Mouse (Mus musculus) liver, adult 2 months (tissue): ENCODE data around the gene Clip1. TPM values are rescaled to one million over a fixed set of nuclear protein-coding genes. Genes with fewer than 3 reads are reported as not detected.

ENCODE experiments used
- DNase-seq: peaks from one replicate; pipeline ENCODE4 v3.0.0-alpha.2; 2011; ENCODE audit warnings: low read depth, low spot score; ENCODE audit errors: extremely low read depth
- H3K27ac ChIP-seq: fragments of 200-500 bp; replicated peaks from 2 replicates; pipeline ENCODE4 v1.5.1; 2012; ENCODE audit warnings: low read depth, mild to moderate bottlenecking, control low read depth, inconsistent platforms, low read length; ENCODE audit not compliant: insufficient read depth
- H3K27me3 ChIP-seq: fragments of 200-500 bp; 2 replicates; pipeline ENCODE4 v1.6.1; 2012; ENCODE audit warnings: mild to moderate bottlenecking, moderate library complexity, low read length, inconsistent platforms; ENCODE audit not compliant: control insufficient read depth, insufficient read depth
- H3K36me3 ChIP-seq: fragments of 200-500 bp; 2 replicates; pipeline ENCODE4 v1.6.1; 2012; ENCODE audit warnings: low read length, inconsistent platforms; ENCODE audit not compliant: control insufficient read depth, insufficient read depth
- H3K4me1 ChIP-seq: fragments of 200-500 bp; 2 replicates; pipeline ENCODE4 v1.6.1; 2011; ENCODE audit warnings: low read length; ENCODE audit not compliant: control insufficient read depth, insufficient read depth
- H3K4me3 ChIP-seq: fragments of 200-500 bp; 2 replicates; pipeline ENCODE4 v1.5.1; 2011; ENCODE audit warnings: low read depth, mild to moderate bottlenecking, control low read depth, low read length, moderate library complexity; ENCODE audit not compliant: insufficient read depth
- H3K79me2 ChIP-seq: fragments of 200-500 bp; 2 replicates; pipeline ENCODE4 v1.6.1; 2012; ENCODE audit warnings: inconsistent platforms, mild to moderate bottlenecking, low read length, moderate library complexity; ENCODE audit not compliant: control insufficient read depth, insufficient read depth
- H3K9ac ChIP-seq: fragments of 200-500 bp; 2 replicates; pipeline ENCODE4 v1.6.1; 2012; ENCODE audit warnings: low read depth, mild to moderate bottlenecking, control low read depth, inconsistent platforms, low read length
- CTCF ChIP-seq: fragments of 200-500 bp; IDR thresholded peaks from 2 replicates; pipeline ENCODE4 v1.5.1; 2011; ENCODE audit warnings: low read depth, low read length, control low read depth
- POLR2A ChIP-seq: fragments of 200-500 bp; IDR thresholded peaks from 2 replicates; pipeline ENCODE4 v1.6.1; 2011; ENCODE audit warnings: low read length, control low read depth; ENCODE audit not compliant: insufficient read depth; ENCODE audit errors: extremely low read depth
- WGBS: fragments of 180-500 bp; shearing (Covaris S2); methylation state at CpG from one replicate; pipeline ENCODE4 v1.1.7; 2018; 5-methylcytosine and 5-hydroxymethylcytosine counted together
- polyA plus RNA-seq: library from polyadenylated mRNA; depleted of rRNA; stranded (reverse); fragments of >200 nt; gene quantifications from 2 replicates; pipeline ENCODE4 v1.2.3, GENCODE M21; 2012
- total RNA-seq: library from RNA; depleted of rRNA; stranded (reverse); fragments of >200 nt; gene quantifications from 2 replicates; pipeline ENCODE4 v1.2.3, GENCODE M21; 2014

Gene Clip1
- total and polyA plus RNA-seq, 2 experiments = 11.8 to 25.2 TPM

GRCm38 (mm10) chr5:123657651-123658050, 26.8 kb downstream of the Clip1 start:
- no peak overlapping the region for H3K27ac ChIP-seq
- H3K36me3 ChIP-seq = peaks cover 7% of the 10 kb centered on the region; the same call in 1 of the 2 replicates
- H3K4me3 ChIP-seq = no peak overlapping the region
- TF ChIP-seq CTCF (no peak), POLR2A (no peak)
- H3K9ac ChIP-seq = no peak overlapping the region
- peaks cover 23% of the 10 kb centered on the region for H3K79me2 ChIP-seq
- no peaks in the 10 kb centered on the region for H3K27me3 ChIP-seq
- no peak for DNase-seq
- H3K4me1 ChIP-seq = peaks cover 18% of the 10 kb centered on the region
- WGBS = 48% methylated on average over 7 of the region's 7 CpGs

GRCm38 (mm10) chr5:123654937-123655336, 29.5 kb downstream of the Clip1 start:
- no peak for DNase-seq
- H3K27ac ChIP-seq = no peak overlapping the region
- TF ChIP-seq POLR2A = no peak
- no peak for TF ChIP-seq CTCF
- H3K79me2 ChIP-seq = peaks cover 5% of the 10 kb centered on the region
- WGBS = 82% methylated on average over 5 of the region's 5 CpGs
- no peak overlapping the region for H3K9ac ChIP-seq
- H3K36me3 ChIP-seq = peaks cover 7% of the 10 kb centered on the region; the same call in 1 of the 2 replicates
- no peak overlapping the region for H3K4me3 ChIP-seq
- peaks cover 3% of the 10 kb centered on the region for H3K4me1 ChIP-seq
- H3K27me3 ChIP-seq = no peaks in the 10 kb centered on the region

GRCm38 (mm10) chr5:123653287-123653801, 31.1 kb downstream of the Clip1 start:
- no peak for DNase-seq
- WGBS = 85% methylated on average over 11 of the region's 11 CpGs

GRCm38 (mm10) chr5:123650825-123651224, 33.6 kb downstream of the Clip1 start:
- Histone ChIP-seq H3K4me3 (no peak overlapping the region), H3K36me3 (peaks cover 28% of the 10 kb centered on the region), H3K27me3 (no peaks in the 10 kb centered on the region), H3K27ac (no peak overlapping the region), H3K9ac (no peak overlapping the region), H3K79me2 (no peaks in the 10 kb centered on the region), H3K4me1 (no peaks in the 10 kb centered on the region)
- WGBS = 57% methylated on average over 2 of the region's 2 CpGs
- TF ChIP-seq CTCF = no peak
- no peak for TF ChIP-seq POLR2A
- DNase-seq = no peak

More at GRCm38 (mm10) chr5:123653287-123653801, 31.1 kb downstream of the Clip1 start:
- TF ChIP-seq CTCF = no peak
- no peak for TF ChIP-seq POLR2A
- Histone ChIP-seq H3K27me3 (no peaks in the 10 kb centered on the region), H3K79me2 (peaks cover 3% of the 10 kb centered on the region; the same call in 1 of the 2 replicates), H3K36me3 (peaks cover 7% of the 10 kb centered on the region; the same call in 1 of the 2 replicates), H3K4me1 (peaks cover 3% of the 10 kb centered on the region), H3K4me3 (no peak overlapping the region), H3K9ac (no peak overlapping the region), H3K27ac (no peak overlapping the region)

GRCm38 (mm10) chr5:123642401-123642800, 42.0 kb downstream of the Clip1 start:
- no peak overlapping the region for H3K27ac ChIP-seq
- H3K4me1 ChIP-seq = no peaks in the 10 kb centered on the region; the same call in 1 of the 2 replicates
- no peaks in the 10 kb centered on the region for H3K79me2 ChIP-seq
- H3K36me3 ChIP-seq = peaks cover 40% of the 10 kb centered on the region
- H3K27me3 ChIP-seq = no peaks in the 10 kb centered on the region
- H3K9ac ChIP-seq = no peak overlapping the region
- DNase-seq = no peak
- no peak overlapping the region for H3K4me3 ChIP-seq
- TF ChIP-seq CTCF = no peak
- TF ChIP-seq POLR2A = no peak
- 93% methylated on average over 17 of the region's 17 CpGs for WGBS

GRCm38 (mm10) chr5:123641259-123641900, 43.0 kb downstream of the Clip1 start:
- TF ChIP-seq POLR2A = no peak
- no peak for TF ChIP-seq CTCF

More at GRCm38 (mm10) chr5:123641259-123641900, 43.0 kb downstream of the Clip1 start:
- no peaks in the 10 kb centered on the region for H3K79me2 ChIP-seq
- H3K27ac ChIP-seq = peak overlapping the region; percentile 18
- no peak overlapping the region for H3K4me3 ChIP-seq
- 76% methylated on average over 7 of the region's 7 CpGs for WGBS
- peaks cover 34% of the 10 kb centered on the region for H3K36me3 ChIP-seq
- peak; percentile 19 for DNase-seq
- no peaks in the 10 kb centered on the region for H3K27me3 ChIP-seq
- H3K4me1 ChIP-seq = no peaks in the 10 kb centered on the region; the same call in 1 of the 2 replicates
- H3K9ac ChIP-seq = no peak overlapping the region
